Mouse (Mus musculus) heart, embryonic 15.5 days (tissue): ENCODE data around the gene Ccdc70. TPM values are rescaled to one million over a fixed set of nuclear protein-coding genes. Genes with fewer than 3 reads are reported as not detected.

Source experiments
- ATAC-seq: fragments of 200-750 bp; cut with Nextera tagmentation; replicated peaks from 2 replicates; pipeline ENCODE4 v1.8.0; 2017; ENCODE audit warnings: low read depth, moderate TSS enrichment; ENCODE audit not compliant: insufficient number of reproducible peaks, insufficient read depth, low FRiP score
- H3K27ac ChIP-seq: fragments of 300-500 bp; sonication (generic); 2 replicates; pipeline ENCODE4 v1.5.1; 2015; ENCODE audit warnings: mild to moderate bottlenecking, inconsistent platforms
- H3K27me3 ChIP-seq: fragments of 300-500 bp; sonication (generic); 2 replicates; pipeline ENCODE4 v1.6.1; 2015; ENCODE audit warnings: inconsistent platforms
- H3K36me3 ChIP-seq: fragments of 300-500 bp; sonication (generic); 2 replicates; pipeline ENCODE4 v1.6.1; 2015; ENCODE audit warnings: mild to moderate bottlenecking, inconsistent platforms
- H3K4me1 ChIP-seq: fragments of 300-500 bp; sonication (generic); replicated peaks from 2 replicates; pipeline ENCODE4 v1.6.1; 2015; ENCODE audit warnings: inconsistent platforms
- H3K4me2 ChIP-seq: fragments of 300-500 bp; sonication (generic); 2 replicates; pipeline ENCODE4 v1.6.1; 2015; ENCODE audit warnings: inconsistent platforms, mild to moderate bottlenecking, moderate library complexity
- H3K4me3 ChIP-seq: fragments of 300-500 bp; sonication (generic); 2 replicates; pipeline ENCODE4 v1.5.1; 2015; ENCODE audit warnings: mild to moderate bottlenecking, inconsistent platforms
- H3K9ac ChIP-seq: fragments of 300-500 bp; sonication (generic); 2 replicates; pipeline ENCODE4 v1.6.1; 2015; ENCODE audit warnings: mild to moderate bottlenecking, inconsistent platforms
- H3K9me3 ChIP-seq: fragments of 300-500 bp; sonication (generic); replicated peaks from 2 replicates; pipeline ENCODE4 v1.6.1; 2016; ENCODE audit warnings: inconsistent platforms
- WGBS: fragments of 180-500 bp; shearing (Covaris S2); methylation state at CpG from one replicate; pipeline ENCODE4 v1.1.7; 2015; ENCODE audit warnings: mixed read lengths; 5-methylcytosine and 5-hydroxymethylcytosine counted together
- polyA plus RNA-seq: library from polyadenylated mRNA; unstranded; fragments of >200 nt; fragmentation: Nextera tagmentation; extraction: Ambion mirVana; gene quantifications from 2 replicates; pipeline ENCODE4 v1.2.1, GENCODE M21; 2015

The Ccdc70 gene
- polyA plus RNA-seq, 1 experiment from 2014 or later, result not detected

- Histone ChIP-seq H3K4me1 (no peaks in the 10 kb centered on the region), H3K4me3 (no peak overlapping the region), H3K9me3 (no peaks in the 10 kb centered on the region)
Measured at GRCm38 (mm10) chr8:21981664-21982337, 12.2 kb downstream of the Ccdc70 start.

GRCm38 (mm10) chr8:21992184-21992583 is 22.6 kb downstream of the Ccdc70 start:
- H3K4me1 ChIP-seq, result no peaks in the 10 kb centered on the region
- 16% methylated on average over 6 of the region's 6 CpGs for WGBS
- H3K9me3 ChIP-seq, result no peaks in the 10 kb centered on the region
- no peak overlapping the region for H3K27ac ChIP-seq
- no peak for ATAC-seq
- H3K4me2 ChIP-seq, result no peak overlapping the region
- no peaks in the 10 kb centered on the region for H3K36me3 ChIP-seq
- no peaks in the 10 kb centered on the region for H3K27me3 ChIP-seq
- H3K4me3 ChIP-seq, result no peak overlapping the region
- no peak overlapping the region for H3K9ac ChIP-seq

More at GRCm38 (mm10) chr8:21981664-21982337, 12.2 kb downstream of the Ccdc70 start:
- ATAC-seq, result no peak
- Histone ChIP-seq H3K27me3 (no peaks in the 10 kb centered on the region), H3K36me3 (no peaks in the 10 kb centered on the region), H3K4me2 (no peak overlapping the region), H3K9ac (no peak overlapping the region), H3K27ac (no peak overlapping the region)
- 61% methylated on average over 8 of the region's 8 CpGs for WGBS

- Histone ChIP-seq H3K27ac (no peak overlapping the region), H3K9me3 (no peaks in the 10 kb centered on the region), H3K4me1 (no peaks in the 10 kb centered on the region), H3K9ac (no peak overlapping the region), H3K36me3 (no peaks in the 10 kb centered on the region), H3K4me2 (no peak overlapping the region), H3K27me3 (no peaks in the 10 kb centered on the region), H3K4me3 (no peak overlapping the region)
- WGBS, result 47% methylated on average over 3 of the region's 3 CpGs
- no peak for ATAC-seq
Measured at GRCm38 (mm10) chr8:21995181-21995580, 25.6 kb downstream of the Ccdc70 start.

GRCm38 (mm10) chr8:22004750-22005522 is 35.4 kb downstream of the Ccdc70 start:
- Histone ChIP-seq H3K9me3 (no peaks in the 10 kb centered on the region), H3K27ac (no peak overlapping the region), H3K4me3 (no peak overlapping the region), H3K36me3 (no peaks in the 10 kb centered on the region), H3K4me1 (no peaks in the 10 kb centered on the region), H3K27me3 (no peaks in the 10 kb centered on the region), H3K4me2 (no peak overlapping the region), H3K9ac (no peak overlapping the region)
- 66% methylated on average over 14 of the region's 14 CpGs for WGBS
- ATAC-seq, result no peak

DNA sequence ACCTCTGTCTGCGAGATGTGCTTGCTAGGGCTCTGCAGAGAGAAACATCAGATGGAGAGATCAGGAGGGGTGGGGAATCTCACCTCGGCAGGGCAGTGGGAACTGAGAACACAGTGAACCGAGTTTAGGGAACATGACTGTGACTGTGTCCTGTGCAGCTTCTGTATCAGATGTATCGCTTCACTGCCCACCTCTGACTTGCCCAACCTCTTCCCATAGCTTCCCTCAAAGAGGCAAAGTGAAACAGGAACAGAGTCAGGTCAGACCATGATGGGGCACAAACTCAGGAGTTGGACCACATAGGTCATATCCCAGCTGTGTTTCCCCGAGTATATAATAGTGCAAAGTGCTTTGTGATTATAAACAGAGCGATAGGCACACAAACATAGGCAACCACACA is 36.8 kb downstream of the Ccdc70 start:
- no peaks in the 10 kb centered on the region for H3K27me3 ChIP-seq
- H3K4me2 ChIP-seq, result no peak overlapping the region
- H3K9me3 ChIP-seq, result no peaks in the 10 kb centered on the region
- no peak for ATAC-seq
- H3K4me3 ChIP-seq, result no peak overlapping the region
- no peaks in the 10 kb centered on the region for H3K36me3 ChIP-seq
- 72% methylated on average over 6 of the region's 6 CpGs for WGBS
- no peak overlapping the region for H3K9ac ChIP-seq
- no peak overlapping the region for H3K27ac ChIP-seq
- H3K4me1 ChIP-seq, result no peaks in the 10 kb centered on the region

DNA sequence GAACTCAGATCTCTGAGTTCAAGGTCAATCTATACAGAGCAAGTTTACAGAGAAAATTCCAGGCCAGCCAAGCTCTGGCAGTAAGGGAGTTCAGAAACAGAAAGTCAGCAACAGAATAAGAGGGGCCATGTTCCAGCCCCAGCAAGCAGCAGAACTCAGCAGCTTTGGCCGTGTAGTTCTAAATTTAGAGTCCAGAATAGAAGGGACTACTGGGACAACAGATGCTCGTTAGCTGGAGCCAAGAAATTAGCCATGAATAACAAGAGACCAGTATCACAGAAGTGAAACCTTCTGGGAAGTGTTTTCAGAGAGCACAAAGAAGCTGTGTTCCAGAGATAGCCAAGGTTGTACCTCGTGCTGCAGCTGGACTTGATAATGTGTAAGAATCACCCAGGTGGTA is 39.8 kb downstream of the Ccdc70 start:
- Histone ChIP-seq H3K9ac (no peak overlapping the region), H3K27ac (no peak overlapping the region), H3K9me3 (no peaks in the 10 kb centered on the region), H3K4me1 (no peaks in the 10 kb centered on the region), H3K36me3 (no peaks in the 10 kb centered on the region), H3K4me2 (no peak overlapping the region), H3K4me3 (no peak overlapping the region), H3K27me3 (no peaks in the 10 kb centered on the region)
- ATAC-seq, result no peak
- 31% methylated on average over 3 of the region's 3 CpGs for WGBS

DNA sequence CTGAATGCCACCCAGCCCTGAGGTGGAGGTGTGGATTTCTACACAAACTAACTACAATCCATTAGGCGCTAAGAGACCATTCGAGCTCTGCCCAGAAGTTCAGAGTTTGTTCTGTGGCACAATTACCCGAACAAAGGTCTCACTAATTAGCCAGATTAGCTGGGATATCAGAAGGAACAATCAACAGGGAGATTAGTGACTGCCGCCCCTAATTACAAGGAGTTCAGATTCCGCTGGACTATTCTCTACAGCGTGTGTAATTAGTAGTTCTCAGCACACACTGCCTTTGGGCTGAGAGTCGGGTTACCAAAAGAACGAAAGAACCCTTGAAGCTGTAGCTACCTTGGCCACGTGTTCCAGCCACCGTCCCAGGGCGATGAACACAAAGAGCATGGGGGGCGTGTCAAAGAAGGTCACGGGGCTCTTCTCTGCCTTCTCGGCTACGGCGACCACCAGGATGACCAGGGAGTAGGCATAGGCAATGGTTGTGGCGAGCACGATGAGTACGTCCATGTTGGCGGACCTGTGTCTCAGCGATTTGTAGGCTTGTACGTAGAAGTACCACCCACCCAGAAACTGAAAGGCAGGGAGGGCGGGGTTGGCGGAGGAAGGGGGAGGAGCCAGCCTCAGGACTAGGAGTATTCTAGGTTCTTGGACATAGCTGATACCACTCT is 43.6 kb downstream of the Ccdc70 start:
- Histone ChIP-seq H3K9ac (no peak overlapping the region), H3K4me2 (no peak overlapping the region), H3K4me1 (no peaks in the 10 kb centered on the region), H3K9me3 (no peaks in the 10 kb centered on the region), H3K36me3 (no peaks in the 10 kb centered on the region), H3K27ac (no peak overlapping the region), H3K27me3 (no peaks in the 10 kb centered on the region), H3K4me3 (no peak overlapping the region)
- WGBS, result 74% methylated on average over 24 of the region's 24 CpGs
- no peak for ATAC-seq

GRCm38 (mm10) chr8:22017731-22018130 is 48.2 kb downstream of the Ccdc70 start:
- no peaks in the 10 kb centered on the region for H3K36me3 ChIP-seq
- H3K9ac ChIP-seq, result no peak overlapping the region
- H3K4me1 ChIP-seq, result no peaks in the 10 kb centered on the region
- H3K27ac ChIP-seq, result no peak overlapping the region
- no peak overlapping the region for H3K4me2 ChIP-seq
- no peaks in the 10 kb centered on the region for H3K27me3 ChIP-seq
- WGBS, result 78% methylated on average over 7 of the region's 7 CpGs
- no peaks in the 10 kb centered on the region for H3K9me3 ChIP-seq
- no peak for ATAC-seq
- H3K4me3 ChIP-seq, result no peak overlapping the region

GRCm38 (mm10) chr8:22019498-22019897 is 49.9 kb downstream of the Ccdc70 start:
- WGBS, result 75% methylated on average over 5 of the region's 5 CpGs
- no peaks in the 10 kb centered on the region for H3K4me1 ChIP-seq

GRCm38 (mm10) chr8:22022244-22022643 is 52.7 kb downstream of the Ccdc70 start:
- Histone ChIP-seq H3K9me3 (no peaks in the 10 kb centered on the region), H3K4me3 (no peak overlapping the region), H3K4me2 (no peak overlapping the region), H3K36me3 (no peaks in the 10 kb centered on the region), H3K27me3 (no peaks in the 10 kb centered on the region), H3K27ac (no peak overlapping the region), H3K9ac (no peak overlapping the region), H3K4me1 (no peaks in the 10 kb centered on the region)
- ATAC-seq, result no peak
- WGBS, result 56% methylated on average over 7 of the region's 7 CpGs

More at GRCm38 (mm10) chr8:22019498-22019897, 49.9 kb downstream of the Ccdc70 start:
- Histone ChIP-seq H3K9ac (no peak overlapping the region), H3K27ac (no peak overlapping the region), H3K36me3 (no peaks in the 10 kb centered on the region), H3K4me3 (no peak overlapping the region), H3K9me3 (no peaks in the 10 kb centered on the region), H3K27me3 (no peaks in the 10 kb centered on the region), H3K4me2 (no peak overlapping the region)
- ATAC-seq, result no peak
